ENCODE assay signal across 9 mouse cellular contexts in genomic region chr9:44076764-44077120, GRCm38 (mm10). TPM values are rescaled to one million over a fixed set of nuclear protein-coding genes. Genes with fewer than 3 reads are reported as not detected.
A peak's percentile ranks its signal among the peaks of the same experiment; 100 is the strongest.
DNase-seq lines count a peak whose midpoint lies in the region; ATAC-seq and TF ChIP-seq lines count a peak whose summit lies in the region.
"Had no signal": no experiment of that assay in that cellular context is flagged by ENCODE, and none has a peak within 500 bp of the region (broad histone marks: within the 10 kb centered on the region; RNA-seq: fewer than 3 reads in every experiment).

No protein-coding gene starts in this region.

- no peaks in the 10 kb centered on the region for H3K27me3 ChIP-seq in heart, adult 2 months (ENCODE audit: control insufficient read depth, insufficient read depth, low read length)
- H3K27me3 ChIP-seq: limb, embryonic 13.5 days had no signal

- H3K4me1 ChIP-seq in heart, adult 2 months (ENCODE audit: control insufficient read depth, insufficient read depth, low read length), result peaks cover 13% of the 10 kb centered on the region

- no peak for TF ChIP-seq POLR2A in heart, adult 2 months (IDR thresholded peaks at IDR 0.05; ENCODE audit: insufficient read depth, low read depth, low read length)

- H3K79me2 ChIP-seq in heart, adult 2 months (replicated peaks; ENCODE audit: control insufficient read depth, insufficient read depth, low read length), result no peaks in the 10 kb centered on the region

- H3K27ac ChIP-seq in heart, adult 2 months, result peak overlapping the region; percentile 86
- H3K27ac ChIP-seq: limb, embryonic 13.5 days had no signal

- H3K36me3 ChIP-seq in heart, adult 2 months (ENCODE audit: control insufficient read depth, insufficient read depth, low read length), result peaks cover 2% of the 10 kb centered on the region; the same call in 1 of the 2 replicates
- H3K36me3 ChIP-seq: limb, embryonic 13.5 days had no signal

- no peak overlapping the region; the same call in 1 of the 2 replicates for H3K4me3 ChIP-seq in heart, adult 2 months
- H3K4me3 ChIP-seq: limb, embryonic 13.5 days had no signal

- peak; percentile 58 for ATAC-seq in granulocyte monocyte progenitor cell, adult 5-6 weeks (replicated peaks; ENCODE audit: poor library complexity, severe bottlenecking)
- ATAC-seq in megakaryocyte-erythroid progenitor cell, adult 5-6 weeks (replicated peaks; ENCODE audit: low FRiP score, low TSS enrichment, poor library complexity, severe bottlenecking), result peak; percentile 74
- ATAC-seq in activated CD4-positive, CD25-positive, alpha-beta regulatory T cell, adult 4 months, result no peak

- peak in 1 of 2 experiments; percentile 70 for DNase-seq in heart, adult 2 months
- DNase-seq in heart, postnatal 25 days (ENCODE audit: low spot score), result no peak
- peak; percentile 73 for DNase-seq in CD4-positive, CD25-positive, alpha-beta regulatory T cell, adult 2 months (ENCODE audit: low read depth, low spot score)
- DNase-seq in cerebellum, adult 11-12 months, result peak; percentile 83
- peak; percentile 85 to 93 for DNase-seq in kidney, postnatal 36 days

- WGBS in heart, adult 2 months, result 13% methylated on average over 5 of the region's 5 CpGs

- no peak for TF ChIP-seq EP300 in heart, adult 2 months (IDR thresholded peaks at IDR 0.05; ENCODE audit: insufficient read depth, low read depth, low read length)

- intact Hi-C loops in heart, adult 2 months (cut with DNase I), result no loop called here
- intact Hi-C loops in heart, postnatal 25 days (cut with DNase I), result no loop called here

- peak; percentile 74 for TF ChIP-seq CTCF in heart, adult 2 months (IDR thresholded peaks at IDR 0.05)

- no peak overlapping the region for H3K9ac ChIP-seq in heart, adult 2 months (ENCODE audit: low read depth, low read length)
- H3K9ac ChIP-seq: limb, embryonic 13.5 days had no signal

RNA-seq across cellular contexts. Expression of gene Usp2, which starts 9.9 kb away (rescaled TPM):
- 100 to 1,000 TPM in 1 of 2 experiments, 10 to 100 TPM in 1; 75.8 to 206 TPM for total RNA-seq in heart, adult 2 months (2021)
- 62.8 and 73.8 TPM in 2 replicates for polyA plus RNA-seq in heart, adult 2 months (2012; rRNA removed)
- 100 to 1,000 TPM in 1 of 2 experiments, 10 to 100 TPM in 1; 77.7 to 191 TPM for total RNA-seq in heart, postnatal 25 days (2021)
- 3.6 and 12.0 TPM in 2 replicates for total RNA-seq in granulocyte monocyte progenitor cell, adult 5-6 weeks (2014; fragmentation: Nextera tagmentation)
- 1.2 and 3.1 TPM in 2 replicates for total RNA-seq in granulocyte monocyte progenitor cell, adult 5-6 weeks (2017)
- total RNA-seq in megakaryocyte-erythroid progenitor cell, adult 5-6 weeks (2014; fragmentation: Nextera tagmentation), result 0.35 and 2.1 TPM in 2 replicates
- 0.15 and 1.8 TPM in 2 replicates for total RNA-seq in megakaryocyte-erythroid progenitor cell, adult 5-6 weeks (2017)
- 1 to 10 TPM; 1.6 to 1.7 TPM for polyA plus RNA-seq in activated CD4-positive, CD25-positive, alpha-beta regulatory T cell, adult 4 months (2017; shearing (Covaris generic))

RNA-seq across cellular contexts. Expression of gene Mfrp, which starts 24.8 kb away (rescaled TPM):
- total RNA-seq in heart, adult 2 months (2021), result under 1 TPM in 1 of 2 experiments, not detected in 1; 0.05 TPM
- 0.04 and 0.12 TPM in 2 replicates for polyA plus RNA-seq in heart, adult 2 months (2012; rRNA removed)
- total RNA-seq in heart, postnatal 25 days (2021), result not detected
- not detected in 2 replicates for total RNA-seq in granulocyte monocyte progenitor cell, adult 5-6 weeks (2014; fragmentation: Nextera tagmentation)
- 0.15 TPM in 1 of 2 replicates, not detected in the other for total RNA-seq in granulocyte monocyte progenitor cell, adult 5-6 weeks (2017)
- 0.30 TPM in 1 of 2 replicates, not detected in the other for total RNA-seq in megakaryocyte-erythroid progenitor cell, adult 5-6 weeks (2014; fragmentation: Nextera tagmentation)
- total RNA-seq in megakaryocyte-erythroid progenitor cell, adult 5-6 weeks (2017), result not detected in 2 replicates
- polyA plus RNA-seq in activated CD4-positive, CD25-positive, alpha-beta regulatory T cell, adult 4 months (2017; shearing (Covaris generic)), result not detected

RNA-seq across cellular contexts. Expression of gene C1qtnf5, which starts 30.3 kb away (rescaled TPM):
- 1 to 10 TPM; 4.8 to 7.6 TPM for total RNA-seq in heart, adult 2 months (2021)
- polyA plus RNA-seq in heart, adult 2 months (2012; rRNA removed), result 9.4 and 13.8 TPM in 2 replicates
- total RNA-seq in heart, postnatal 25 days (2021), result 10 to 100 TPM in 1 of 2 experiments, 1 to 10 TPM in 1; 9.7 to 10.9 TPM
- total RNA-seq in granulocyte monocyte progenitor cell, adult 5-6 weeks (2014; fragmentation: Nextera tagmentation), result not detected in 2 replicates
- not detected in 2 replicates for total RNA-seq in granulocyte monocyte progenitor cell, adult 5-6 weeks (2017)
- total RNA-seq in megakaryocyte-erythroid progenitor cell, adult 5-6 weeks (2014; fragmentation: Nextera tagmentation), result not detected in 2 replicates
- total RNA-seq in megakaryocyte-erythroid progenitor cell, adult 5-6 weeks (2017), result not detected in 2 replicates
- not detected for polyA plus RNA-seq in activated CD4-positive, CD25-positive, alpha-beta regulatory T cell, adult 4 months (2017; shearing (Covaris generic))

RNA-seq across cellular contexts. Expression of gene Thy1, which starts 33.6 kb away (rescaled TPM):
- total RNA-seq in heart, adult 2 months (2021), result 10 to 100 TPM in 1 of 2 experiments, 1 to 10 TPM in 1; 6.6 to 15.5 TPM
- polyA plus RNA-seq in heart, adult 2 months (2012; rRNA removed), result 32.3 and 42.7 TPM in 2 replicates
- total RNA-seq in heart, postnatal 25 days (2021), result 10 to 100 TPM; 13.9 to 22.2 TPM
- total RNA-seq in granulocyte monocyte progenitor cell, adult 5-6 weeks (2014; fragmentation: Nextera tagmentation), result 3.3 TPM in 1 of 2 replicates, not detected in the other
- not detected in 2 replicates for total RNA-seq in granulocyte monocyte progenitor cell, adult 5-6 weeks (2017)
- total RNA-seq in megakaryocyte-erythroid progenitor cell, adult 5-6 weeks (2014; fragmentation: Nextera tagmentation), result 2.5 and 20.4 TPM in 2 replicates
- total RNA-seq in megakaryocyte-erythroid progenitor cell, adult 5-6 weeks (2017), result 3.5 TPM in 1 of 2 replicates, not detected in the other
- 100 to 1,000 TPM; 218 to 257 TPM for polyA plus RNA-seq in activated CD4-positive, CD25-positive, alpha-beta regulatory T cell, adult 4 months (2017; shearing (Covaris generic))

RNA-seq across cellular contexts. Expression of gene Gm49380, which starts 36.6 kb away (rescaled TPM):
- total RNA-seq in heart, adult 2 months (2021), result under 1 TPM; 0.21 to 0.23 TPM
- polyA plus RNA-seq in heart, adult 2 months (2012; rRNA removed), result not detected in 2 replicates
- under 1 TPM in 1 of 2 experiments, not detected in 1; 0.11 TPM for total RNA-seq in heart, postnatal 25 days (2021)
- not detected in 2 replicates for total RNA-seq in granulocyte monocyte progenitor cell, adult 5-6 weeks (2014; fragmentation: Nextera tagmentation)
- total RNA-seq in granulocyte monocyte progenitor cell, adult 5-6 weeks (2017), result not detected in 2 replicates
- total RNA-seq in megakaryocyte-erythroid progenitor cell, adult 5-6 weeks (2014; fragmentation: Nextera tagmentation), result not detected in 2 replicates
- not detected in 2 replicates for total RNA-seq in megakaryocyte-erythroid progenitor cell, adult 5-6 weeks (2017)
- polyA plus RNA-seq in activated CD4-positive, CD25-positive, alpha-beta regulatory T cell, adult 4 months (2017; shearing (Covaris generic)), result not detected

Comparison
In these comparisons a context has a peak if more than half of its experiments do, and no peak if none do; other contexts are left out.
1. RNA of gene Usp2, which starts 9.9 kb away (total RNA-seq): 75.8 to 206 TPM in heart, adult 2 months and 77.7 to 191 TPM in heart, postnatal 25 days; 1.2 to 12.0 TPM in granulocyte monocyte progenitor cell, adult 5-6 weeks and 0.15 to 2.1 TPM in megakaryocyte-erythroid progenitor cell, adult 5-6 weeks; every median in the first group is over 4 times any median in the second.
2. RNA of gene C1qtnf5, which starts 30.3 kb away (total RNA-seq): 9.7 to 10.9 TPM in heart, postnatal 25 days and 4.8 to 7.6 TPM in heart, adult 2 months; not detected in granulocyte monocyte progenitor cell, adult 5-6 weeks and not detected in megakaryocyte-erythroid progenitor cell, adult 5-6 weeks; every median in the first group is over 4 times any median in the second.